Mouse (Mus musculus): ENCODE measurements at regions not wholly inside any gene's neighbourhood (a gene's known extent, or its start where the extent isn't known, plus 50 kb on each side); places are given as distances from the start of the nearest gene placed in this dataset.

DNA sequence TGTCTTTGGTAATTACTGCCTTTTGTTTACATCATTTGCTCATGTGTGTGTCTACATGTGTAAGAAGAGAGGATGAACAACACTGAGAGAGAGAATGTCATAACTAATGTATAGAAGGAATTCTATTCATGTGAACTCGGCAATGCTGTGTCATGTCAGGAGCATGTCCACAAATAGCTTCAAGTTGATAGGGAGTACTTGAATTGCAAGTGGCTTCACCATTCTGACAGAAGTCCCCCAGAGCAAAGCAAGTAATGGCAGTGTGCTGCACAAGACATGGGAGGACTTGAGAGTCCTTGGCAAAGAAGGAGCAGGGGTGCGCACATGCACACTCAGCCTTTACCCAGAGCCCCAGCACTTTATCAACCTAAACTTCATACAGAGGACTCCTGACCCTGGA lies 919.9 kb upstream of the Tenm2 start:
- TF ChIP-seq ZNF384 (IDR thresholded peaks at IDR 0.05; ENCODE audit: low read depth, low read length) (no peak), CHD2 (IDR thresholded peaks at IDR 0.05; ENCODE audit: low read depth, low read length) (no peak), HCFC1 (IDR thresholded peaks at IDR 0.05; ENCODE audit: borderline replicate concordance, insufficient read depth, low read length) (no peak)

All from ES-E14 (cell line).